Mouse (Mus musculus): ENCODE measurements around the gene Gm10282. TPM values are rescaled to one million over a fixed set of nuclear protein-coding genes. Genes with fewer than 3 reads are reported as not detected.

The Gm10282 gene
- polyA plus RNA-seq, 1 experiment from 2014 or later: 15.4 TPM

- Histone ChIP-seq H3K27ac (no peak overlapping the region), H3K4me2 (no peak overlapping the region), H3K4me1 (replicated peaks) (no peaks in the 10 kb centered on the region), H3K27me3 (no peaks in the 10 kb centered on the region), H3K9ac (no peak overlapping the region), H3K36me3 (peaks cover 69% of the 10 kb centered on the region), H3K4me3 (no peak overlapping the region), H3K9me3 (no peaks in the 10 kb centered on the region)
- no peak for ATAC-seq (ENCODE audit: low FRiP score)
Observed at GRCm38 (mm10) chr8:72337034-72337433, 32.0 kb upstream of the Gm10282 start.

- ATAC-seq (ENCODE audit: low FRiP score): no peak
- H3K36me3 ChIP-seq: peaks cover 62% of the 10 kb centered on the region
Observed at GRCm38 (mm10) chr8:72336273-72336672, 31.2 kb upstream of the Gm10282 start.

GRCm38 (mm10) chr8:72334144-72334641 lies 29.1 kb upstream of the Gm10282 start:
- WGBS: 68% methylated on average over 4 of the region's 4 CpGs

More at GRCm38 (mm10) chr8:72336273-72336672, 31.2 kb upstream of the Gm10282 start:
- no peak overlapping the region for H3K9ac ChIP-seq
- no peaks in the 10 kb centered on the region for H3K4me1 ChIP-seq (replicated peaks)
- no peak overlapping the region for H3K4me2 ChIP-seq
- H3K27ac ChIP-seq: no peak overlapping the region
- no peak overlapping the region for H3K4me3 ChIP-seq
- no peaks in the 10 kb centered on the region for H3K9me3 ChIP-seq
- WGBS: 79% methylated on average over 2 of the region's 2 CpGs
- H3K27me3 ChIP-seq: no peaks in the 10 kb centered on the region

GRCm38 (mm10) chr8:72333429-72334143 lies 28.5 kb upstream of the Gm10282 start:
- Histone ChIP-seq H3K4me3 (no peak overlapping the region), H3K36me3 (peaks cover 35% of the 10 kb centered on the region), H3K27ac (no peak overlapping the region), H3K4me2 (no peak overlapping the region), H3K9ac (no peak overlapping the region), H3K9me3 (no peaks in the 10 kb centered on the region), H3K4me1 (replicated peaks) (no peaks in the 10 kb centered on the region), H3K27me3 (no peaks in the 10 kb centered on the region)
- 53% methylated on average over 3 of the region's 3 CpGs for WGBS
- ATAC-seq (ENCODE audit: low FRiP score): no peak

More at GRCm38 (mm10) chr8:72334144-72334641, 29.1 kb upstream of the Gm10282 start:
- H3K36me3 ChIP-seq: peaks cover 41% of the 10 kb centered on the region
- H3K9ac ChIP-seq: no peak overlapping the region
- no peaks in the 10 kb centered on the region for H3K27me3 ChIP-seq
- no peaks in the 10 kb centered on the region for H3K9me3 ChIP-seq
- ATAC-seq (ENCODE audit: low FRiP score): no peak
- H3K4me3 ChIP-seq: no peak overlapping the region
- H3K27ac ChIP-seq: no peak overlapping the region
- H3K4me2 ChIP-seq: no peak overlapping the region
- no peaks in the 10 kb centered on the region for H3K4me1 ChIP-seq (replicated peaks)

- Histone ChIP-seq H3K27ac (no peak overlapping the region), H3K4me2 (no peak overlapping the region), H3K4me3 (no peak overlapping the region), H3K4me1 (replicated peaks) (no peaks in the 10 kb centered on the region), H3K36me3 (peaks cover 17% of the 10 kb centered on the region), H3K27me3 (no peaks in the 10 kb centered on the region), H3K9ac (no peak overlapping the region), H3K9me3 (no peaks in the 10 kb centered on the region)
- WGBS: 92% methylated on average over 4 of the region's 4 CpGs
- no peak for ATAC-seq (ENCODE audit: low FRiP score)
Observed at GRCm38 (mm10) chr8:72331631-72332030, 26.6 kb upstream of the Gm10282 start.

- 83% methylated on average over 6 of the region's 6 CpGs for WGBS
- H3K4me1 ChIP-seq (replicated peaks): no peaks in the 10 kb centered on the region
- no peak for ATAC-seq (ENCODE audit: low FRiP score)
- H3K27me3 ChIP-seq: no peaks in the 10 kb centered on the region
- H3K36me3 ChIP-seq: peaks cover 11% of the 10 kb centered on the region
- no peak overlapping the region for H3K27ac ChIP-seq
- no peak overlapping the region for H3K4me3 ChIP-seq
- H3K9me3 ChIP-seq: no peaks in the 10 kb centered on the region
- H3K4me2 ChIP-seq: no peak overlapping the region
- no peak overlapping the region for H3K9ac ChIP-seq
Observed at GRCm38 (mm10) chr8:72330806-72331516, 25.9 kb upstream of the Gm10282 start.

GRCm38 (mm10) chr8:72329116-72329515 lies 24.1 kb upstream of the Gm10282 start:
- no peak overlapping the region for H3K4me3 ChIP-seq
- no peaks in the 10 kb centered on the region for H3K9me3 ChIP-seq
- no peak for ATAC-seq (ENCODE audit: low FRiP score)
- no peaks in the 10 kb centered on the region for H3K27me3 ChIP-seq
- no peak overlapping the region for H3K4me2 ChIP-seq
- 93% methylated on average over 3 of the region's 3 CpGs for WGBS
- H3K9ac ChIP-seq: no peak overlapping the region
- H3K4me1 ChIP-seq (replicated peaks): no peaks in the 10 kb centered on the region
- H3K36me3 ChIP-seq: no peaks in the 10 kb centered on the region
- H3K27ac ChIP-seq: no peak overlapping the region

GRCm38 (mm10) chr8:72324708-72325107 lies 19.6 kb upstream of the Gm10282 start:
- ATAC-seq (ENCODE audit: low FRiP score): no peak
- H3K27ac ChIP-seq: no peak overlapping the region
- H3K4me1 ChIP-seq (replicated peaks): peaks cover 6% of the 10 kb centered on the region
- no peak overlapping the region for H3K9ac ChIP-seq
- H3K4me2 ChIP-seq: no peak overlapping the region
- peaks cover 40% of the 10 kb centered on the region for H3K27me3 ChIP-seq
- no peaks in the 10 kb centered on the region for H3K36me3 ChIP-seq
- H3K9me3 ChIP-seq: no peaks in the 10 kb centered on the region
- no peak overlapping the region for H3K4me3 ChIP-seq
- 81% methylated on average over 2 of the region's 2 CpGs for WGBS

GRCm38 (mm10) chr8:72324036-72324706 lies 19.1 kb upstream of the Gm10282 start:
- H3K4me3 ChIP-seq: no peak overlapping the region
- no peak overlapping the region for H3K4me2 ChIP-seq
- H3K4me1 ChIP-seq (replicated peaks): peaks cover 12% of the 10 kb centered on the region
- H3K27ac ChIP-seq: no peak overlapping the region
- WGBS: 86% methylated on average over 10 of the region's 10 CpGs
- H3K36me3 ChIP-seq: no peaks in the 10 kb centered on the region
- no peaks in the 10 kb centered on the region for H3K9me3 ChIP-seq
- ATAC-seq (ENCODE audit: low FRiP score): no peak
- no peak overlapping the region for H3K9ac ChIP-seq
- peaks cover 46% of the 10 kb centered on the region for H3K27me3 ChIP-seq

- no peaks in the 10 kb centered on the region for H3K9me3 ChIP-seq
- peaks cover 20% of the 10 kb centered on the region for H3K4me1 ChIP-seq (replicated peaks)
- H3K4me3 ChIP-seq: no peak overlapping the region
- no peak overlapping the region for H3K27ac ChIP-seq
- no peaks in the 10 kb centered on the region for H3K36me3 ChIP-seq
- H3K9ac ChIP-seq: no peak overlapping the region
- H3K27me3 ChIP-seq: peaks cover 54% of the 10 kb centered on the region
- H3K4me2 ChIP-seq: no peak overlapping the region
- ATAC-seq (ENCODE audit: low FRiP score): no peak
- WGBS: 70% methylated on average over 6 of the region's 6 CpGs
Observed at GRCm38 (mm10) chr8:72323131-72323725, 18.2 kb upstream of the Gm10282 start.

- Histone ChIP-seq H3K36me3 (no peaks in the 10 kb centered on the region), H3K9ac (no peak overlapping the region), H3K4me1 (replicated peaks) (peaks cover 20% of the 10 kb centered on the region), H3K4me3 (no peak overlapping the region), H3K27ac (no peak overlapping the region), H3K4me2 (no peak overlapping the region), H3K9me3 (no peaks in the 10 kb centered on the region), H3K27me3 (peaks cover 60% of the 10 kb centered on the region)
- WGBS: 79% methylated on average over 7 of the region's 7 CpGs
- no peak for ATAC-seq (ENCODE audit: low FRiP score)
Observed at GRCm38 (mm10) chr8:72322471-72322889, 17.4 kb upstream of the Gm10282 start.

Measured in hindbrain, embryonic 13.5 days (tissue).